11 mouse cellular contexts compared by ENCODE assay signal in the genomic region with DNA sequence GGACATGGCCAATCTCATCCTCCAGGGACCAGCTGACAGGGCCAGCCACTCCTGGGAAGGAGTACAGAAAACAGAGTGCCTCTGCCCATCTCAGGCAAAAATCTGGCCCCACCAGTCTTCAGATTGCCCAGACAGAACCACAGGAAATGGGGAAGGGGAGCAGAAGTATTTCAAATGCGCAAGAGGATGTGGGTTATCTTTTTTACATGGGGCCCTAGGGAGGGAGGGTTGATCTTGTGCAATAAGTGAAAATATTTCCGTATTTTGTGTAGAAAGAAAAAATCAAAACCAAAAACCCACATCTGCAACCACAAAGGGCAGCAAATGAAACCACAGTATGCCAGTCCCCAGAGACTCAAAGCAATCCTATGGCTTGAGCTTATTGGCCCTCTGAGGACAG. TPM values are rescaled to one million over a fixed set of nuclear protein-coding genes. Genes with fewer than 3 reads are reported as not detected.
DNase-seq lines count a peak whose midpoint lies in the region; ATAC-seq lines count a peak whose summit lies in the region.
"Had no signal": no experiment of that assay in that cellular context is flagged by ENCODE, and none has a peak within 500 bp of the region (broad histone marks: within the 10 kb centered on the region; RNA-seq: fewer than 3 reads in every experiment).

No protein-coding gene starts in this region.

- no peaks in the 10 kb centered on the region for H3K27me3 ChIP-seq in forebrain, embryonic 14.5 days (replicated peaks; ENCODE audit: control insufficient read depth, insufficient read depth, low read length)
- H3K27me3 ChIP-seq in forebrain, embryonic 11.5 days (ENCODE audit: control insufficient read depth, insufficient read depth, low read length), result no peaks in the 10 kb centered on the region
- no peaks in the 10 kb centered on the region for H3K27me3 ChIP-seq in midbrain, embryonic 10.5 days (ENCODE audit: low read depth, poor library complexity, severe bottlenecking)
- no peaks in the 10 kb centered on the region for H3K27me3 ChIP-seq in midbrain, embryonic 11.5 days (ENCODE audit: control insufficient read depth, insufficient read depth, low read length)
- no peaks in the 10 kb centered on the region for H3K27me3 ChIP-seq in heart, embryonic 13.5 days (replicated peaks)
- H3K27me3 ChIP-seq: lung, embryonic 15.5 days; neural tube, embryonic 12.5 days had no signal

- no peak for ATAC-seq in forebrain, embryonic 14.5 days
- no peak for ATAC-seq in forebrain, embryonic 11.5 days (replicated peaks; ENCODE audit: low FRiP score)
- no peak for ATAC-seq in midbrain, embryonic 11.5 days (ENCODE audit: low FRiP score)
- ATAC-seq in heart, embryonic 13.5 days (ENCODE audit: extremely low read depth, insufficient number of reproducible peaks, low FRiP score, low TSS enrichment), result no peak

- no peaks in the 10 kb centered on the region for H3K36me3 ChIP-seq in forebrain, embryonic 14.5 days (ENCODE audit: control insufficient read depth, insufficient read depth, low read length)
- H3K36me3 ChIP-seq in forebrain, embryonic 11.5 days (ENCODE audit: control insufficient read depth, insufficient read depth, low read length), result no peaks in the 10 kb centered on the region
- H3K36me3 ChIP-seq in midbrain, embryonic 10.5 days, result no peaks in the 10 kb centered on the region
- no peaks in the 10 kb centered on the region for H3K36me3 ChIP-seq in midbrain, embryonic 11.5 days (ENCODE audit: control insufficient read depth, insufficient read depth, low read length)
- H3K36me3 ChIP-seq in heart, embryonic 13.5 days, result no peaks in the 10 kb centered on the region
- H3K36me3 ChIP-seq: G1E; lung, embryonic 15.5 days; neural tube, embryonic 12.5 days had no signal

- no peaks in the 10 kb centered on the region for H3K9me3 ChIP-seq in forebrain, embryonic 14.5 days (replicated peaks; ENCODE audit: control insufficient read depth, low read length)
- H3K9me3 ChIP-seq in forebrain, embryonic 11.5 days (ENCODE audit: control insufficient read depth, low read length), result no peaks in the 10 kb centered on the region
- H3K9me3 ChIP-seq in midbrain, embryonic 10.5 days (replicated peaks), result no peaks in the 10 kb centered on the region
- H3K9me3 ChIP-seq in midbrain, embryonic 11.5 days (ENCODE audit: control insufficient read depth, low read length), result no peaks in the 10 kb centered on the region
- H3K9me3 ChIP-seq in heart, embryonic 13.5 days, result no peaks in the 10 kb centered on the region
- H3K9me3 ChIP-seq: G1E; lung, embryonic 15.5 days; neural tube, embryonic 12.5 days had no signal

- no peak overlapping the region for H3K4me2 ChIP-seq in forebrain, embryonic 14.5 days (ENCODE audit: low read length)
- H3K4me2 ChIP-seq in forebrain, embryonic 11.5 days (ENCODE audit: low read depth, low read length, severe bottlenecking), result no peak overlapping the region
- no peak overlapping the region for H3K4me2 ChIP-seq in midbrain, embryonic 11.5 days
- no peak overlapping the region for H3K4me2 ChIP-seq in heart, embryonic 13.5 days
- H3K4me2 ChIP-seq: lung, embryonic 15.5 days; neural tube, embryonic 12.5 days had no signal

- H3K4me3 ChIP-seq in forebrain, embryonic 14.5 days (ENCODE audit: low read depth, low read length), result no peak overlapping the region
- H3K4me3 ChIP-seq in forebrain, embryonic 11.5 days (ENCODE audit: low read depth, low read length), result no peak overlapping the region
- no peak overlapping the region for H3K4me3 ChIP-seq in midbrain, embryonic 10.5 days
- H3K4me3 ChIP-seq in midbrain, embryonic 11.5 days (ENCODE audit: low read depth, low read length), result no peak overlapping the region
- H3K4me3 ChIP-seq in heart, embryonic 13.5 days, result no peak overlapping the region
- H3K4me3 ChIP-seq: lung, embryonic 15.5 days; neural tube, embryonic 12.5 days had no signal

- H3K9ac ChIP-seq in forebrain, embryonic 14.5 days (ENCODE audit: low read length), result no peak overlapping the region
- no peak overlapping the region for H3K9ac ChIP-seq in forebrain, embryonic 11.5 days (ENCODE audit: low read length)
- H3K9ac ChIP-seq in midbrain, embryonic 11.5 days (ENCODE audit: low read length), result no peak overlapping the region
- peak overlapping the region; percentile 20 for H3K9ac ChIP-seq in heart, embryonic 13.5 days
- H3K9ac ChIP-seq: lung, embryonic 15.5 days; neural tube, embryonic 12.5 days had no signal

- 0 out of 2 replicates have a peak overlapping the region, but pooled peaks have one; percentile 9 for H3K27ac ChIP-seq in forebrain, embryonic 14.5 days (ENCODE audit: low read depth, low read length)
- no peak overlapping the region for H3K27ac ChIP-seq in forebrain, embryonic 11.5 days (ENCODE audit: low read depth, low read length)
- 0 out of 2 replicates have a peak overlapping the region, but pooled peaks have one; percentile 17 for H3K27ac ChIP-seq in midbrain, embryonic 10.5 days (replicated peaks)
- no peak overlapping the region for H3K27ac ChIP-seq in midbrain, embryonic 11.5 days (ENCODE audit: low read depth, low read length)
- H3K27ac ChIP-seq in heart, embryonic 13.5 days (replicated peaks), result peak overlapping the region; percentile 52; the same call in 1 of the 2 replicates
- H3K27ac ChIP-seq: lung, embryonic 15.5 days; neural tube, embryonic 12.5 days had no signal

- 91% methylated on average over 2 of the region's 2 CpGs for WGBS in forebrain, embryonic 14.5 days
- WGBS in forebrain, embryonic 11.5 days, result 89% methylated on average over 2 of the region's 2 CpGs
- 89% methylated on average over 2 of the region's 2 CpGs for WGBS in midbrain, embryonic 10.5 days
- 81% methylated on average over 2 of the region's 2 CpGs for WGBS in midbrain, embryonic 11.5 days
- 42% methylated on average over 2 of the region's 2 CpGs for WGBS in heart, embryonic 13.5 days

- H3K4me1 ChIP-seq in forebrain, embryonic 14.5 days (ENCODE audit: control insufficient read depth, insufficient read depth, low read length), result peaks cover 21% of the 10 kb centered on the region
- peaks cover 10% of the 10 kb centered on the region; the same call in 1 of the 2 replicates for H3K4me1 ChIP-seq in forebrain, embryonic 11.5 days (replicated peaks; ENCODE audit: control insufficient read depth, insufficient read depth, low read length)
- H3K4me1 ChIP-seq in midbrain, embryonic 10.5 days, result peaks cover 57% of the 10 kb centered on the region
- peaks cover 5% of the 10 kb centered on the region for H3K4me1 ChIP-seq in midbrain, embryonic 11.5 days (ENCODE audit: control insufficient read depth, insufficient read depth, low read length)
- peaks cover 83% of the 10 kb centered on the region for H3K4me1 ChIP-seq in heart, embryonic 13.5 days

- no peak for DNase-seq in forebrain, embryonic 14.5 days (ENCODE audit: low spot score)
- no peak for DNase-seq in forebrain, embryonic 11.5 days (ENCODE audit: low spot score)
- no peak for DNase-seq in midbrain, embryonic 10.5 days (ENCODE audit: low spot score)
- DNase-seq in midbrain, embryonic 11.5 days (ENCODE audit: low spot score, missing footprints), result no peak
- DNase-seq in naive thymus-derived CD4-positive, alpha-beta T cell, adult 2 months (ENCODE audit: low read depth), result peak; percentile 6
- no peak for DNase-seq in spleen, adult 18-20 months
- DNase-seq in right cerebral cortex, postnatal 36 days (ENCODE audit: low spot score in 2 of 2), result no peak

RNA-seq across cellular contexts. Expression of a gene that starts 32.4 kb away (rescaled TPM):
- 20.3 and 22.5 TPM in 2 replicates for polyA plus RNA-seq in forebrain, embryonic 14.5 days (2014; fragmentation: Nextera tagmentation; extraction: Ambion mirVana)
- 26.0 and 29.4 TPM in 2 replicates for polyA plus RNA-seq in forebrain, embryonic 11.5 days (2014; fragmentation: Nextera tagmentation; extraction: Ambion mirVana)
- polyA plus RNA-seq in midbrain, embryonic 10.5 days (2016; fragmentation: Nextera tagmentation; extraction: Ambion mirVana), result 11.3 and 11.7 TPM in 2 replicates
- 19.3 and 20.5 TPM in 2 replicates for polyA plus RNA-seq in midbrain, embryonic 11.5 days (2014; fragmentation: Nextera tagmentation; extraction: Ambion mirVana)
- 8.6 and 10.4 TPM in 2 replicates for polyA plus RNA-seq in heart, embryonic 13.5 days (2015; fragmentation: Nextera tagmentation; extraction: Ambion mirVana)

Comparison
In these comparisons a context has a peak if more than half of its experiments do, and no peak if none do; other contexts are left out.
1. H3K27ac ChIP-seq: peak in forebrain, embryonic 14.5 days (single experiment), midbrain, embryonic 10.5 days (single experiment) and heart, embryonic 13.5 days (single experiment); none in forebrain, embryonic 11.5 days (single experiment) and midbrain, embryonic 11.5 days (single experiment).